Mouse (Mus musculus): ENCODE results near the gene AI661453. TPM values are rescaled to one million over a fixed set of nuclear protein-coding genes. Genes with fewer than 3 reads are reported as not detected.
A peak's percentile ranks its signal among the peaks of the same experiment; 100 is the strongest.

Gene AI661453
- polyA plus RNA-seq, 1 experiment from 2014 or later, result 1.1 TPM

GRCm38 (mm10) chr17:47442271-47442670 lies 5.9 kb downstream of the AI661453 start:
- Histone ChIP-seq H3K4me1 (replicated peaks) (peaks cover 85% of the 10 kb centered on the region), H3K9me3 (replicated peaks) (no peaks in the 10 kb centered on the region), H3K36me3 (no peaks in the 10 kb centered on the region), H3K27ac (ENCODE audit: poor library complexity, severe bottlenecking) (no peak overlapping the region), H3K27me3 (replicated peaks) (no peaks in the 10 kb centered on the region), H3K9ac (no peak overlapping the region), H3K4me3 (no peak overlapping the region), H3K4me2 (no peak overlapping the region)
- no peak for ATAC-seq (ENCODE audit: insufficient number of reproducible peaks, low FRiP score)
- WGBS, result 67% methylated on average over 3 of the region's 3 CpGs

GRCm38 (mm10) chr17:47444113-47444512 lies 7.7 kb downstream of the AI661453 start:
- peaks cover 86% of the 10 kb centered on the region for H3K4me1 ChIP-seq (replicated peaks)
- H3K9ac ChIP-seq, result peak overlapping the region; percentile 6; the same call in 1 of the 2 replicates

GRCm38 (mm10) chr17:47445518-47445917 lies 9.1 kb downstream of the AI661453 start:
- no peak overlapping the region for H3K9ac ChIP-seq
- no peak overlapping the region for H3K4me2 ChIP-seq
- no peaks in the 10 kb centered on the region for H3K27me3 ChIP-seq (replicated peaks)
- H3K27ac ChIP-seq (ENCODE audit: poor library complexity, severe bottlenecking), result peak overlapping the region; percentile 79; the same call in 1 of the 2 replicates
- H3K9me3 ChIP-seq (replicated peaks), result no peaks in the 10 kb centered on the region
- 43% methylated on average over 11 of the region's 11 CpGs for WGBS
- H3K36me3 ChIP-seq, result no peaks in the 10 kb centered on the region
- H3K4me1 ChIP-seq (replicated peaks), result peaks cover 86% of the 10 kb centered on the region
- no peak overlapping the region for H3K4me3 ChIP-seq
- no peak for ATAC-seq (ENCODE audit: insufficient number of reproducible peaks, low FRiP score)

More at GRCm38 (mm10) chr17:47444113-47444512, 7.7 kb downstream of the AI661453 start:
- Histone ChIP-seq H3K4me3 (no peak overlapping the region), H3K4me2 (no peak overlapping the region), H3K27me3 (replicated peaks) (no peaks in the 10 kb centered on the region), H3K27ac (ENCODE audit: poor library complexity, severe bottlenecking) (peak overlapping the region; percentile 48), H3K9me3 (replicated peaks) (no peaks in the 10 kb centered on the region), H3K36me3 (no peaks in the 10 kb centered on the region)
- no peak for ATAC-seq (ENCODE audit: insufficient number of reproducible peaks, low FRiP score)
- WGBS, result 41% methylated on average over 6 of the region's 6 CpGs

- Histone ChIP-seq H3K27ac (ENCODE audit: poor library complexity, severe bottlenecking) (peak overlapping the region; percentile 79), H3K4me1 (replicated peaks) (peaks cover 86% of the 10 kb centered on the region), H3K9me3 (replicated peaks) (no peaks in the 10 kb centered on the region), H3K9ac (no peak overlapping the region), H3K27me3 (replicated peaks) (no peaks in the 10 kb centered on the region), H3K4me2 (no peak overlapping the region), H3K4me3 (no peak overlapping the region), H3K36me3 (no peaks in the 10 kb centered on the region)
- ATAC-seq (ENCODE audit: insufficient number of reproducible peaks, low FRiP score), result 0 out of 2 replicates have a peak, but pooled peaks have one; percentile 19
- 22% methylated on average over 9 of the region's 9 CpGs for WGBS
These were observed 9.6 kb downstream of the AI661453 start for GRCm38 (mm10) chr17:47446025-47446424.

- H3K4me3 ChIP-seq, result no peak overlapping the region
- H3K27ac ChIP-seq (ENCODE audit: poor library complexity, severe bottlenecking), result peak overlapping the region; percentile 79
- H3K9me3 ChIP-seq (replicated peaks), result no peaks in the 10 kb centered on the region
- no peaks in the 10 kb centered on the region for H3K27me3 ChIP-seq (replicated peaks)
- no peaks in the 10 kb centered on the region for H3K36me3 ChIP-seq
- peaks cover 86% of the 10 kb centered on the region for H3K4me1 ChIP-seq (replicated peaks)
- no peak overlapping the region for H3K4me2 ChIP-seq
- no peak overlapping the region for H3K9ac ChIP-seq
- no peak for ATAC-seq (ENCODE audit: insufficient number of reproducible peaks, low FRiP score)
- WGBS, result 72% methylated on average over 11 of the region's 11 CpGs
These were observed 10.1 kb downstream of the AI661453 start for GRCm38 (mm10) chr17:47446561-47446960.

GRCm38 (mm10) chr17:47448523-47449372 lies 12.3 kb downstream of the AI661453 start:
- peak overlapping the region; percentile 84 for H3K27ac ChIP-seq (ENCODE audit: poor library complexity, severe bottlenecking)
- H3K27me3 ChIP-seq (replicated peaks), result no peaks in the 10 kb centered on the region
- no peak overlapping the region for H3K4me2 ChIP-seq
- peaks cover 85% of the 10 kb centered on the region for H3K4me1 ChIP-seq (replicated peaks)
- 33% methylated on average over 8 of the region's 8 CpGs for WGBS
- H3K9me3 ChIP-seq (replicated peaks), result no peaks in the 10 kb centered on the region
- H3K4me3 ChIP-seq, result no peak overlapping the region
- H3K36me3 ChIP-seq, result no peaks in the 10 kb centered on the region
- ATAC-seq (ENCODE audit: insufficient number of reproducible peaks, low FRiP score), result no peak
- peak overlapping the region; percentile 7; the same call in 1 of the 2 replicates for H3K9ac ChIP-seq

GRCm38 (mm10) chr17:47449432-47449831 lies 13.0 kb downstream of the AI661453 start:
- Histone ChIP-seq H3K4me3 (no peak overlapping the region), H3K4me2 (no peak overlapping the region), H3K27ac (ENCODE audit: poor library complexity, severe bottlenecking) (peak overlapping the region; percentile 84), H3K4me1 (replicated peaks) (peaks cover 83% of the 10 kb centered on the region), H3K9ac (no peak overlapping the region), H3K9me3 (replicated peaks) (no peaks in the 10 kb centered on the region), H3K27me3 (replicated peaks) (no peaks in the 10 kb centered on the region), H3K36me3 (no peaks in the 10 kb centered on the region)
- WGBS, result 67% methylated on average over 5 of the region's 5 CpGs
- no peak for ATAC-seq (ENCODE audit: insufficient number of reproducible peaks, low FRiP score)

- Histone ChIP-seq H3K27me3 (replicated peaks) (no peaks in the 10 kb centered on the region), H3K4me3 (no peak overlapping the region), H3K4me1 (replicated peaks) (peaks cover 90% of the 10 kb centered on the region), H3K9ac (no peak overlapping the region), H3K4me2 (no peak overlapping the region), H3K36me3 (no peaks in the 10 kb centered on the region), H3K9me3 (replicated peaks) (no peaks in the 10 kb centered on the region), H3K27ac (ENCODE audit: poor library complexity, severe bottlenecking) (peak overlapping the region; percentile 84)
- WGBS, result 18% methylated on average over 7 of the region's 7 CpGs
- peak; percentile 73 for ATAC-seq (ENCODE audit: insufficient number of reproducible peaks, low FRiP score)
These were observed 13.8 kb downstream of the AI661453 start for GRCm38 (mm10) chr17:47450239-47450638.

GRCm38 (mm10) chr17:47450880-47451565 lies 14.6 kb downstream of the AI661453 start:
- Histone ChIP-seq H3K36me3 (no peaks in the 10 kb centered on the region), H3K9me3 (replicated peaks) (no peaks in the 10 kb centered on the region), H3K4me2 (no peak overlapping the region), H3K4me3 (no peak overlapping the region), H3K27me3 (replicated peaks) (no peaks in the 10 kb centered on the region), H3K4me1 (replicated peaks) (peaks cover 90% of the 10 kb centered on the region), H3K27ac (ENCODE audit: poor library complexity, severe bottlenecking) (peak overlapping the region; percentile 84), H3K9ac (peak overlapping the region; percentile 42; the same call in 1 of the 2 replicates)
- 59% methylated on average over 12 of the region's 12 CpGs for WGBS
- no peak for ATAC-seq (ENCODE audit: insufficient number of reproducible peaks, low FRiP score)

- H3K9ac ChIP-seq, result 0 out of 2 replicates have a peak overlapping the region, but pooled peaks have one; percentile 44
These were observed 16.5 kb downstream of the AI661453 start for GRCm38 (mm10) chr17:47452886-47453285.

GRCm38 (mm10) chr17:47454675-47455074 lies 18.3 kb downstream of the AI661453 start:
- 0 out of 2 replicates have a peak overlapping the region, but pooled peaks have one; percentile 6 for H3K27ac ChIP-seq (ENCODE audit: poor library complexity, severe bottlenecking)

More at GRCm38 (mm10) chr17:47452886-47453285, 16.5 kb downstream of the AI661453 start:
- peak overlapping the region; percentile 32 for H3K27ac ChIP-seq (ENCODE audit: poor library complexity, severe bottlenecking)
- no peak overlapping the region for H3K4me3 ChIP-seq
- no peaks in the 10 kb centered on the region for H3K36me3 ChIP-seq
- 30% methylated on average over 7 of the region's 7 CpGs for WGBS
- H3K9me3 ChIP-seq (replicated peaks), result no peaks in the 10 kb centered on the region
- peaks cover 89% of the 10 kb centered on the region for H3K4me1 ChIP-seq (replicated peaks)
- no peaks in the 10 kb centered on the region for H3K27me3 ChIP-seq (replicated peaks)
- no peak overlapping the region for H3K4me2 ChIP-seq
- no peak for ATAC-seq (ENCODE audit: insufficient number of reproducible peaks, low FRiP score)

More at GRCm38 (mm10) chr17:47454675-47455074, 18.3 kb downstream of the AI661453 start:
- peak; percentile 56 for ATAC-seq (ENCODE audit: insufficient number of reproducible peaks, low FRiP score)
- 38% methylated on average over 8 of the region's 8 CpGs for WGBS
- Histone ChIP-seq H3K36me3 (no peaks in the 10 kb centered on the region), H3K4me1 (replicated peaks) (peaks cover 75% of the 10 kb centered on the region), H3K27me3 (replicated peaks) (no peaks in the 10 kb centered on the region), H3K4me2 (no peak overlapping the region), H3K9me3 (replicated peaks) (no peaks in the 10 kb centered on the region), H3K9ac (no peak overlapping the region), H3K4me3 (no peak overlapping the region)
